Mouse (Mus musculus) limb, embryonic 12.5 days (tissue): Measurements from ENCODE around the gene Sh3pxd2a. TPM values are rescaled to one million over a fixed set of nuclear protein-coding genes. Genes with fewer than 3 reads are reported as not detected.
A peak's percentile ranks its signal among the peaks of the same experiment; 100 is the strongest.

Source experiments
- ATAC-seq: fragments of 200-750 bp; cut with Nextera tagmentation; 2 replicates; pipeline ENCODE4 v1.8.0; 2017; ENCODE audit warnings: low read depth, moderate TSS enrichment; ENCODE audit not compliant: insufficient number of reproducible peaks, insufficient read depth, low FRiP score, low TSS enrichment
- H3K27ac ChIP-seq: fragments of 300-500 bp; sonication (generic); 2 replicates; pipeline ENCODE4 v1.5.1; 2016; ENCODE audit warnings: mild to moderate bottlenecking, moderate library complexity
- H3K27me3 ChIP-seq: fragments of 300-500 bp; sonication (generic); 2 replicates; pipeline ENCODE4 v1.6.1; 2016; ENCODE audit warnings: mild to moderate bottlenecking, moderate library complexity
- H3K36me3 ChIP-seq: fragments of 300-500 bp; sonication (generic); 2 replicates; pipeline ENCODE4 v1.6.1; 2016; ENCODE audit warnings: mild to moderate bottlenecking, moderate library complexity
- H3K4me1 ChIP-seq: fragments of 300-500 bp; sonication (generic); replicated peaks from 2 replicates; pipeline ENCODE4 v1.6.1; 2016
- H3K4me2 ChIP-seq: fragments of 300-500 bp; sonication (generic); 2 replicates; pipeline ENCODE4 v1.6.1; 2016; ENCODE audit warnings: mild to moderate bottlenecking, moderate library complexity
- H3K4me3 ChIP-seq: fragments of 300-500 bp; sonication (generic); replicated peaks from 2 replicates; pipeline ENCODE4 v1.5.1; 2016; ENCODE audit warnings: mild to moderate bottlenecking
- H3K9ac ChIP-seq: fragments of 300-500 bp; sonication (generic); replicated peaks from 2 replicates; pipeline ENCODE4 v1.6.1; 2016; ENCODE audit warnings: mild to moderate bottlenecking, moderate library complexity
- H3K9me3 ChIP-seq: fragments of 300-500 bp; sonication (generic); 2 replicates; pipeline ENCODE4 v1.6.1; 2016; ENCODE audit warnings: mild to moderate bottlenecking, moderate library complexity
- WGBS: fragments of 180-500 bp; shearing (Covaris S2); methylation state at CpG from one replicate; pipeline ENCODE4 v1.1.7; 2016; 5-methylcytosine and 5-hydroxymethylcytosine counted together
- polyA plus RNA-seq: library from polyadenylated mRNA; unstranded; fragments of >200 nt; fragmentation: Nextera tagmentation; extraction: Ambion mirVana; gene quantifications from 2 replicates; pipeline ENCODE4 v1.2.1, GENCODE M21; 2016

The Sh3pxd2a gene
- polyA plus RNA-seq, 1 experiment from 2014 or later: 7.7 TPM

- no peak for ATAC-seq
- no peak overlapping the region for H3K4me3 ChIP-seq
- no peak overlapping the region for H3K4me2 ChIP-seq
- no peaks in the 10 kb centered on the region; the same call in 1 of the 2 replicates for H3K27me3 ChIP-seq
- no peaks in the 10 kb centered on the region for H3K9me3 ChIP-seq
- no peak overlapping the region for H3K9ac ChIP-seq
- H3K27ac ChIP-seq: no peak overlapping the region
- 64% methylated on average over 5 of the region's 5 CpGs for WGBS
- no peaks in the 10 kb centered on the region for H3K36me3 ChIP-seq
- H3K4me1 ChIP-seq: peaks cover 20% of the 10 kb centered on the region
These were observed 25.8 kb downstream of the Sh3pxd2a start for GRCm38 (mm10) chr19:47438445-47438844.

GRCm38 (mm10) chr19:47437040-47437439 lies 27.2 kb downstream of the Sh3pxd2a start:
- no peak for ATAC-seq
- peaks cover 16% of the 10 kb centered on the region for H3K4me1 ChIP-seq
- WGBS: 80% methylated on average over 4 of the region's 4 CpGs
- H3K27me3 ChIP-seq: no peaks in the 10 kb centered on the region
- no peak overlapping the region for H3K27ac ChIP-seq
- no peaks in the 10 kb centered on the region for H3K9me3 ChIP-seq
- no peak overlapping the region for H3K4me2 ChIP-seq
- no peak overlapping the region for H3K4me3 ChIP-seq
- no peaks in the 10 kb centered on the region for H3K36me3 ChIP-seq
- no peak overlapping the region for H3K9ac ChIP-seq

GRCm38 (mm10) chr19:47436236-47436635 lies 28.0 kb downstream of the Sh3pxd2a start:
- Histone ChIP-seq H3K4me1 (peaks cover 18% of the 10 kb centered on the region), H3K27ac (no peak overlapping the region), H3K4me2 (no peak overlapping the region), H3K36me3 (no peaks in the 10 kb centered on the region), H3K27me3 (peaks cover 6% of the 10 kb centered on the region; the same call in 1 of the 2 replicates), H3K9me3 (no peaks in the 10 kb centered on the region), H3K4me3 (no peak overlapping the region), H3K9ac (no peak overlapping the region)
- no peak for ATAC-seq
- WGBS: 87% methylated on average over 8 of the region's 8 CpGs

GRCm38 (mm10) chr19:47434655-47435054 lies 29.5 kb downstream of the Sh3pxd2a start:
- Histone ChIP-seq H3K9ac (no peak overlapping the region), H3K27ac (no peak overlapping the region), H3K27me3 (peaks cover 15% of the 10 kb centered on the region; the same call in 1 of the 2 replicates), H3K4me1 (peaks cover 18% of the 10 kb centered on the region), H3K4me3 (no peak overlapping the region), H3K36me3 (no peaks in the 10 kb centered on the region), H3K9me3 (no peaks in the 10 kb centered on the region), H3K4me2 (no peak overlapping the region)
- no peak for ATAC-seq
- WGBS: 96% methylated on average over 14 of the region's 14 CpGs

- 0 out of 2 replicates have a peak overlapping the region, but pooled peaks have one; percentile 45 for H3K27ac ChIP-seq
- no peak overlapping the region for H3K9ac ChIP-seq
- no peak overlapping the region for H3K4me2 ChIP-seq
- peaks cover 15% of the 10 kb centered on the region; the same call in 1 of the 2 replicates for H3K27me3 ChIP-seq
- H3K36me3 ChIP-seq: no peaks in the 10 kb centered on the region
- H3K9me3 ChIP-seq: no peaks in the 10 kb centered on the region
- H3K4me3 ChIP-seq: no peak overlapping the region
- no peak for ATAC-seq
- H3K4me1 ChIP-seq: peaks cover 31% of the 10 kb centered on the region
- WGBS: 24% methylated on average over 10 of the region's 10 CpGs
These were observed 31.9 kb downstream of the Sh3pxd2a start for GRCm38 (mm10) chr19:47432339-47432738.

GRCm38 (mm10) chr19:47431189-47431931 lies 32.8 kb downstream of the Sh3pxd2a start:
- no peak for ATAC-seq
- H3K9me3 ChIP-seq: no peaks in the 10 kb centered on the region
- H3K27me3 ChIP-seq: peaks cover 18% of the 10 kb centered on the region; the same call in 1 of the 2 replicates
- peaks cover 31% of the 10 kb centered on the region for H3K4me1 ChIP-seq
- H3K36me3 ChIP-seq: no peaks in the 10 kb centered on the region
- WGBS: 71% methylated on average over 11 of the region's 11 CpGs
- no peak overlapping the region for H3K9ac ChIP-seq
- H3K4me2 ChIP-seq: no peak overlapping the region
- H3K27ac ChIP-seq: no peak overlapping the region
- H3K4me3 ChIP-seq: no peak overlapping the region

GRCm38 (mm10) chr19:47430160-47430559 lies 34.0 kb downstream of the Sh3pxd2a start:
- 83% methylated on average over 2 of the region's 2 CpGs for WGBS
- H3K9ac ChIP-seq: no peak overlapping the region
- no peak overlapping the region for H3K4me3 ChIP-seq
- H3K4me1 ChIP-seq: peaks cover 31% of the 10 kb centered on the region
- H3K27ac ChIP-seq: no peak overlapping the region
- H3K36me3 ChIP-seq: no peaks in the 10 kb centered on the region
- no peak for ATAC-seq
- H3K9me3 ChIP-seq: no peaks in the 10 kb centered on the region
- H3K27me3 ChIP-seq: peaks cover 18% of the 10 kb centered on the region; the same call in 1 of the 2 replicates
- no peak overlapping the region for H3K4me2 ChIP-seq

- Histone ChIP-seq H3K4me1 (peaks cover 31% of the 10 kb centered on the region), H3K27ac (no peak overlapping the region), H3K9ac (no peak overlapping the region), H3K9me3 (no peaks in the 10 kb centered on the region), H3K4me3 (no peak overlapping the region), H3K27me3 (peaks cover 18% of the 10 kb centered on the region; the same call in 1 of the 2 replicates), H3K4me2 (no peak overlapping the region), H3K36me3 (peaks cover under 1% of the 10 kb centered on the region; the same call in 1 of the 2 replicates)
- no peak for ATAC-seq
- 85% methylated on average over 3 of the region's 3 CpGs for WGBS
These were observed 35.0 kb downstream of the Sh3pxd2a start for GRCm38 (mm10) chr19:47429245-47429644.

GRCm38 (mm10) chr19:47428794-47429193 lies 35.4 kb downstream of the Sh3pxd2a start:
- Histone ChIP-seq H3K9ac (no peak overlapping the region), H3K27ac (no peak overlapping the region), H3K9me3 (no peaks in the 10 kb centered on the region), H3K4me2 (no peak overlapping the region), H3K36me3 (peaks cover 5% of the 10 kb centered on the region; the same call in 1 of the 2 replicates), H3K27me3 (peaks cover 18% of the 10 kb centered on the region; the same call in 1 of the 2 replicates), H3K4me1 (peaks cover 31% of the 10 kb centered on the region), H3K4me3 (no peak overlapping the region)
- ATAC-seq: no peak
- 29% methylated on average over 7 of the region's 7 CpGs for WGBS

- peaks cover 5% of the 10 kb centered on the region; the same call in 1 of the 2 replicates for H3K36me3 ChIP-seq
- no peak overlapping the region; the same call in 1 of the 2 replicates for H3K9ac ChIP-seq
- no peak overlapping the region for H3K4me2 ChIP-seq
- 0 out of 2 replicates have a peak, but pooled peaks have one; percentile 9 for ATAC-seq
- peaks cover 18% of the 10 kb centered on the region; the same call in 1 of the 2 replicates for H3K27me3 ChIP-seq
- peaks cover 31% of the 10 kb centered on the region for H3K4me1 ChIP-seq
- H3K9me3 ChIP-seq: no peaks in the 10 kb centered on the region
- no peak overlapping the region for H3K4me3 ChIP-seq
- H3K27ac ChIP-seq: no peak overlapping the region
- WGBS: 14% methylated on average over 13 of the region's 13 CpGs
These were observed 36.1 kb downstream of the Sh3pxd2a start for GRCm38 (mm10) chr19:47427841-47428789.

- no peak overlapping the region for H3K4me2 ChIP-seq
- 75% methylated on average over 7 of the region's 7 CpGs for WGBS
- peaks cover 5% of the 10 kb centered on the region; the same call in 1 of the 2 replicates for H3K36me3 ChIP-seq
- H3K27ac ChIP-seq: no peak overlapping the region
- peaks cover 2% of the 10 kb centered on the region; the same call in 1 of the 2 replicates for H3K27me3 ChIP-seq
- peaks cover 13% of the 10 kb centered on the region for H3K4me1 ChIP-seq
- H3K9ac ChIP-seq: no peak overlapping the region
- ATAC-seq: no peak
- H3K9me3 ChIP-seq: no peaks in the 10 kb centered on the region
- H3K4me3 ChIP-seq: no peak overlapping the region
These were observed 40.6 kb downstream of the Sh3pxd2a start for GRCm38 (mm10) chr19:47423632-47424031.
